Mouse (Mus musculus) brain, adult 2 months (tissue): ENCODE measurements around the gene Prl.
A peak's percentile ranks its signal among the peaks of the same experiment; 100 is the strongest.
"Not testable (repeated sequence)": the region's sequence is repeated elsewhere in the genome, so short reads cannot be mapped to it uniquely, and the experiment has no call there.

Experiments
- DNase-seq: peaks from one replicate; pipeline ENCODE4 v3.0.0; 2011; ENCODE audit warnings: low read depth, low spot score

Prl gene

GRCm38 (mm10) chr13:27057270-27057669, at the start of gene Prl:
TSS of gene Prl (plus strand) at chr13:27057570.
- DNase-seq = no peak

DNA sequence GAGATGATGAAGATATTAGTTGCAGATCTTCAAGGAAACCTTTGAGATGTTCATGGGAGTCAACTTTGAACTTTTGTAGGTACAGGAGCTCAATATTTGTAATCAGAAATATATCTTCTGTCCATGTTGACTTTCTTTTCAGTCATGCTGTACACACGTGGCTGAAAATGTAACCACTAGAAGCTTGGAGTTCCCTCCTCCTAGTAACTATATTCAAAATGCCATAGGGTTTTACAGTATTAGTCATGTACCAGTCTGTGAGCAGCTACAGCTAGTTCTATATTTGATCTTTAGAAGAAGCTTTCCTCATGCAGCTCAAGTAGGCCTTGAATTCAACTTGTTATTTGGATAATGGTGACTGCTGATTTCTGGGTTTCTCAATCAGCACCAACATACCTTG, 30.8 kb upstream of the Prl start:
- no peak for DNase-seq

- DNase-seq = no peak
These were observed 30.0 kb upstream of the Prl start for GRCm38 (mm10) chr13:27027376-27027775.

GRCm38 (mm10) chr13:27028501-27029240, 28.7 kb upstream of the Prl start:
- no peak for DNase-seq

DNA sequence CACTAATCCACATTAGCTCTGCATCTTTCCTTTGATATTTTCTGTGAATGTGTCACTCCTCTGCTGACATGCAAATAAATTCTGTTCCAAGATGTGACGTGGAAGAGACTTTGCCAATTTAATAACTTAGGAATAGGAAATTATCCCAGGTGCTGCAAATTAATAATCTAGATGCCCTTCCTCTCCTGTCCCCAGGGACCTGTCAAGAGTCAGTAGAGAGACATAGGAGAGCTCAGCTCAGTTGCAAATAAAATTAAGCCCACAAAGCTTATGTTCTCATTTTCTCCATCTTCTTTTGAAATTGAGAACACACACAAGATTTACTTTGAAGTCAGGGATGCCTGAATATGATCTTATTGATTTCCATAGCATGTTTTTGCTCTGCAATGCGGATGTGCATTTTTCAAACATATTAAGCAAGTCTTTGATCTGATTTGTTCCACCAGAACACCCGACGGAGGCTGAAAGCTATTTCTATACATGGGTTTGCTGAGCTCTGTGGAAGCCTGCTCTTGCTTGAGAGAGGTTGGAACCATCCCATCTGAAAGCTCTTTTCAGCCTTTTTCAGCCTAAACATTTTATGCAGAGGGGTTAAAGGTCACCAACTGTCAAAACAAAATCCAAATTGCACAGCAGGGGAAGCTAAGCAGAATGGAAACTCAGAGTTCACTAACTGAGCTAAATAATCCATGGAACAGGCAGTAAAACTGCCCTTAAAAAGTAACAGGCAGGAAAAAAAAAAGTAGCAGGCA, 26.1 kb upstream of the Prl start:
- DNase-seq = peak; percentile 3

DNA sequence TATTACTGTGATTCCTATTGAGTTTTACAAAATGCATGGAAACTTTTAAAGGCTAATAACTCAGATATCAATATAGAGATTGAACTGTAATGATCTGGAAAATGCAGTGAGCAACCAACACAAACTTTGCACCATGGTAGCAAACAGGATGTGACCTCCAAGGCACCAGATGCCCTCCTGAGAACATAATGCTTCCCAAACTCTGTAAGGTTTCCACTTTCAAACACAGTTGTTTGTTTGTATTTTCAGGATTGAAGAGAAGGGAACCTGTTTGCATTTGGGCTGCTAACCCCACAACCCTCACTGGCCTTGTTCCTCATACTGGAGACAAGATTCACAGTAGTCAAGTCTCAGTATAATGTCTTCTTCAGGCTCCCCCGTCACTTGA, 25.5 kb upstream of the Prl start:
- no peak for DNase-seq

- no peak for DNase-seq
These were observed 24.4 kb upstream of the Prl start for GRCm38 (mm10) chr13:27032998-27033397.

DNA sequence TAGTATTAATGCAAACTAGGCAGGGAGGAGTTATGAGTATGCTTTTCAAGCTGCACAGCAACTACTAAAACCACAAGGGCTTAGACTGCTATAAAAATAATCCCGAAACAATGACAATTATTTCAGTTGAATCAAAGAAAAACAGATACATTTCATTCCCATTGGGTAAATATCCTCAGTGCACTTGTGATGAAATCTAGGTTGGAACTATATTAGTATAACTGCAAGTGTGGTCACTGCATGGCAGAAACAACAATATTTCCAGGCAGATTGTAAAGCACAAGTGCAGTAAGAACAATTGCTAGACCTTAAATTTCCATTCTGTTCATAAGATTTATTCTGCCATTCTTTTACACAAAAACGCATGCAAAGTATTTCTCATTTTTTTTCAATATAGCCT, 15.2 kb upstream of the Prl start:
- DNase-seq = no peak

GRCm38 (mm10) chr13:27043326-27043725, 14.0 kb upstream of the Prl start:
- DNase-seq = no peak

- peak; percentile 39 for DNase-seq
These were observed 1.8 kb downstream of the Prl start for GRCm38 (mm10) chr13:27059177-27059576.

DNA sequence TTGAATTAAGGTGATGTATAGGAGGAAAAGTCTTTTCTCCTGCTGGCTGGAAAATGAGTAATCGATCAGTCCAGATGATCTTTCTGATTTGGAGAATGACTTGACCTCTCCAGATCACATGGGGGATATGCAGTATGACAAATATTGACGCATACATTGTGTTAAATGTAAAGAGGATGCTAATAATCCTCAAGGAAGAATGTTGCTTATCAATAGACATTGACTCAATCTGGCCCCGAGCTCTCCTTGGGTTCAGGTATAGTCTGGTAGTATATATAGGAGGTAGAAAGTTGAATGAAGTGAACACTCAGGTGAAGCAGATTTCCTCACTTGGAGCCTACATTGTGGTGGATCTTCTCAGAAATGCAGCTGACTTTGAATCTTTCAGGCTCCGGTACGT, 36.5 kb downstream of the Prl start, which contains the start of gene Prl3d1:
Gene Prl3d1, plus strand, starts transcription at position 301 of the 400 bp plus-strand sequence.
- DNase-seq = not testable (repeated sequence)
